Mouse (Mus musculus) left cerebral cortex, postnatal 36 days (tissue): ENCODE measurements around the gene Mageb16. TPM values are rescaled to one million over a fixed set of nuclear protein-coding genes. Genes with fewer than 3 reads are reported as not detected.

Source experiments
- DNase-seq, 2 experiments: peaks; one replicate each; pipeline ENCODE4 v3.0.0; 2021 to 2022; ENCODE audit warnings: low spot score in 2 of 2, mixed read lengths in 1 of 2
- intact Hi-C: fragments of 180-260 bp; cut with DNase I; formaldehyde crosslinking; loops from one replicate; pipeline ENCODE4 v1.15.1; 2025
- total RNA-seq, 2 experiments: library from RNA; stranded (reverse); gene quantifications; 2 replicates each; pipeline ENCODE4 v1.2.3; 2021

The Mageb16 gene
- total RNA-seq, result 1 to 10 TPM in 1 of 2 experiments, under 1 TPM in 1; 0.84 to 1.0 TPM

DNA sequence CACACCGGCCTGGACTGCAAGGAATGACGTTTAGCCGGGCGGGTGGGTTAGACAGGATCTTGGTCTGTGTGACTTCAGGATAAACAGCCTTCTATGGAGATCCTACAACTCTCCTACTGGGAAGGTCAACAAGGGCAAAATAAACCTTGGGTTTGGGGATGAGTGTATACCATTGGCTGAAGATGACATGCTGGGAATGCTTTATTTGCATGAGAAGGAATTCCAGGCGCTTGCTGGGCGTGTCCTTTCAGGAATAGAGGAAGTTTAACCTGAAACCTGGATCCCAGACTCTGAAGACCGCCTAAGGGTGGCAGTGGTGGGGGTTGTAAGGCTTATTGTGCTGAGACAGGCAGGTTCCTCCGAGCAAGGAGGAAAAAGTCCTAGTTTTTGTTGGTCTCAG is at the start of gene Mageb16:
Mageb16 (minus strand) TSS at position 25 of the 400 bp plus-strand sequence.
- DNase-seq, result no peak
- intact Hi-C loops, result no loop called here

DNA sequence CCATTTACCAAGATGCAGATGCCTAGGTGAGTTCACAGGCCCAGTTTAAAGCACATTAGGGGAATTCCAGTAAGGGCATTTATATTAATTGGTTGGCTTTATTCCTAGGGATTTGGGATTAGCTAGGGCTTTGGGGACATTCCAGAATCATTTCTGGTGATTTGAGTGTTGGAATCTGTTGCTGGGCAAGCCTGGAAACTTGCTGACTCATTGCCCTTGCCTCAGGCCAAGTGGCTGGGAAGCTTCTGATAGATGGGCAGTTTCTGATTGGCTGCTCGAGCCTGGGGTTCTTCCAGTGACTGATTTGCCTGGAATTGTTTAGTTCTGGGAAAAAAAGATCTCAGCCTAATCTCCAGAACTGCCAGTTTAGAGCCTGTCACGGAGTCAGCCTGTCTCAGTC is 20.1 kb downstream of the Mageb16 start:
- intact Hi-C loops, result no loop called here
- no peak for DNase-seq

GRCm38 (mm10) chrX:79635396-79635795 is 35.8 kb downstream of the Mageb16 start:
- intact Hi-C loops, result no loop called here

GRCm38 (mm10) chrX:79606462-79606861 is 64.8 kb downstream of the Mageb16 start:
- intact Hi-C loops, result no loop called here
- no peak for DNase-seq

More at GRCm38 (mm10) chrX:79635396-79635795, 35.8 kb downstream of the Mageb16 start:
- DNase-seq, result no peak

Other genes with a start within 250 kb of the Mageb16 start
- gene Gm7173, start 154.2 kb downstream of the Mageb16 start, total RNA-seq, result 1 to 10 TPM in 1 of 2 experiments, under 1 TPM in 1; 0.67 to 1.4 TPM